Mouse (Mus musculus): ENCODE data around the gene Ppp3ca. TPM values are rescaled to one million over a fixed set of nuclear protein-coding genes. Genes with fewer than 3 reads are reported as not detected.

The Ppp3ca gene
- polyA plus RNA-seq, 1 experiment from 2014 or later, result 85.6 TPM

GRCm38 (mm10) chr3:136816319-136816718 is 146.4 kb downstream of the Ppp3ca start:
- 80% methylated on average over 3 of the region's 3 CpGs for WGBS
- H3K9ac ChIP-seq, result no peak overlapping the region

DNA sequence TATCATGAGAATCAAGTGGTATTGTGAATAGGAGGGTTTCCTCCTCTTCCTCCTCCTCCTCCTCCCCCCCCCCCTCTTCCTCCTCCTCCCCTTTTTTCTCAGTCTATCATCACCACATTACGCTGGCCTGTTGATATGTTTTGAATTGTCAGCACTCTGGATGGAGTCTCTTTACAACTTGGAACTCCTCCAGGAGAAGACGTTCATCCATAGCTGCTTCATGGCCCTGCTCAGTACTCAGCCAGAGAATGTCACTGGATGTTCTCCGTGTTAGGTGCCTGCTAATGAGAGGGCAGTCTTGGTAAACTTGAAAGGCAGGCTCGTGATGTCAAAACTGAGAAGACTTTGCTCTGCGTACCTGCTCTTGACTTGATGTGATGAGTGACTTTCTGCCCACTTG is 149.1 kb downstream of the Ppp3ca start:
- H3K9me3 ChIP-seq (replicated peaks), result 0 out of 2 replicates have a peak, but pooled peaks cover 2% of the 10 kb centered on the region
- peaks cover 17% of the 10 kb centered on the region for H3K4me1 ChIP-seq (replicated peaks)
- 50% methylated on average over 5 of the region's 5 CpGs for WGBS

More at GRCm38 (mm10) chr3:136816319-136816718, 146.4 kb downstream of the Ppp3ca start:
- H3K4me1 ChIP-seq (replicated peaks), result peaks cover 20% of the 10 kb centered on the region
- H3K4me2 ChIP-seq, result no peak overlapping the region
- no peak overlapping the region for H3K4me3 ChIP-seq
- no peaks in the 10 kb centered on the region for H3K9me3 ChIP-seq (replicated peaks)
- no peak for ATAC-seq (ENCODE audit: insufficient number of reproducible peaks, low FRiP score)
- no peaks in the 10 kb centered on the region for H3K36me3 ChIP-seq
- no peak overlapping the region for H3K27ac ChIP-seq (ENCODE audit: poor library complexity, severe bottlenecking)
- H3K27me3 ChIP-seq (replicated peaks), result no peaks in the 10 kb centered on the region

GRCm38 (mm10) chr3:136821039-136821438 is 151.1 kb downstream of the Ppp3ca start:
- no peaks in the 10 kb centered on the region for H3K27me3 ChIP-seq (replicated peaks)
- ATAC-seq (ENCODE audit: insufficient number of reproducible peaks, low FRiP score), result no peak
- no peak overlapping the region for H3K4me3 ChIP-seq
- no peak overlapping the region for H3K4me2 ChIP-seq
- no peak overlapping the region for H3K9ac ChIP-seq
- 77% methylated on average over 3 of the region's 3 CpGs for WGBS
- peaks cover 8% of the 10 kb centered on the region; the same call in 1 of the 2 replicates for H3K4me1 ChIP-seq (replicated peaks)
- H3K9me3 ChIP-seq (replicated peaks), result 0 out of 2 replicates have a peak, but pooled peaks cover 2% of the 10 kb centered on the region
- H3K27ac ChIP-seq (ENCODE audit: poor library complexity, severe bottlenecking), result no peak overlapping the region
- peaks cover 6% of the 10 kb centered on the region; the same call in 1 of the 2 replicates for H3K36me3 ChIP-seq

More for the DNA sequence above, 149.1 kb downstream of the Ppp3ca start:
- 0 out of 2 replicates have a peak, but pooled peaks have one; percentile 36 for ATAC-seq (ENCODE audit: insufficient number of reproducible peaks, low FRiP score)
- no peak overlapping the region for H3K9ac ChIP-seq
- H3K27me3 ChIP-seq (replicated peaks), result no peaks in the 10 kb centered on the region
- no peak overlapping the region for H3K27ac ChIP-seq (ENCODE audit: poor library complexity, severe bottlenecking)
- peaks cover 5% of the 10 kb centered on the region; the same call in 1 of the 2 replicates for H3K36me3 ChIP-seq
- H3K4me2 ChIP-seq, result no peak overlapping the region
- H3K4me3 ChIP-seq, result no peak overlapping the region

DNA sequence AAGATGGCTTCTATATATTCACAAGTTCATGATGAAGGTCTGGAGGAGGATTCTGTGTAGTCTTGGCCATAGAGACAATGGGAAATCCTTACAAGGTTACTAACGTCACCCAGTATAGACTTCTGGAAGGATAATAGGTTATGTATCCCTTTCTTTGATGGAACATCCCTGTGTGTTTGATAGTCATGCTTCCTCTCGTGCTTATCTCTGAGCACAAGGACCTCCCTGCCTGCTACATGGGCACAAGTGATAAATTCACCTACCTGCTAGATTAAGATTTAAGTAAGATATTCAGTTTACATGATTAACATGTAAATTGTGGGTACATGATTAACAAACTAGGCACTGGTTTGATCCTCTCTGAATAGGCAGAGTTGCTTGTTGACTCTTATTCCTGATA is 152.1 kb downstream of the Ppp3ca start:
- Histone ChIP-seq H3K4me3 (no peak overlapping the region), H3K36me3 (peaks cover 6% of the 10 kb centered on the region; the same call in 1 of the 2 replicates), H3K27me3 (replicated peaks) (no peaks in the 10 kb centered on the region), H3K9me3 (replicated peaks) (0 out of 2 replicates have a peak, but pooled peaks cover 2% of the 10 kb centered on the region), H3K9ac (no peak overlapping the region), H3K4me1 (replicated peaks) (peaks cover 5% of the 10 kb centered on the region; the same call in 1 of the 2 replicates), H3K4me2 (no peak overlapping the region), H3K27ac (ENCODE audit: poor library complexity, severe bottlenecking) (no peak overlapping the region)
- no peak for ATAC-seq (ENCODE audit: insufficient number of reproducible peaks, low FRiP score)
- 75% methylated on average over 2 of the region's 2 CpGs for WGBS

DNA sequence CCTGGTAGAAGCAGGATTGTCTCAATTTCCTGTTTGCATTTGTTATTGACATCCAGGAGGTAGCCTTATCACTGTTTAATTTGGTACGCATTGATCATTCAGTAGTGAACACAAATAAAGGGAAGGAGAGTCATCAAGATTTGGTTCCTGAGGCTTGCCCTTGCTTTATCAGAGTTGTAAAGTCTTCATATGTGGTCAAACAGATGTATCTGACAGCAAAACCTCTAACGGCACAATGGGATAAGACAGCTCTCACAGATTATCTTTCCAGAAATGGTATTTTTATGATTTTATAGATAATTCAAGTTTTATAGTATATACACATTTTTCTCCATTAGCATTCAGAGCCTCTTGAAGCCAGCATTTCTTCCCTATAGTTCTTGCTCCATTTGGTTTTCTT is 152.5 kb downstream of the Ppp3ca start:
- H3K4me2 ChIP-seq, result no peak overlapping the region
- ATAC-seq (ENCODE audit: insufficient number of reproducible peaks, low FRiP score), result no peak
- no peak overlapping the region for H3K27ac ChIP-seq (ENCODE audit: poor library complexity, severe bottlenecking)
- H3K9ac ChIP-seq, result no peak overlapping the region
- no peak overlapping the region for H3K4me3 ChIP-seq
- H3K4me1 ChIP-seq (replicated peaks), result peaks cover 5% of the 10 kb centered on the region; the same call in 1 of the 2 replicates
- 86% methylated on average over 2 of the region's 2 CpGs for WGBS
- 0 out of 2 replicates have a peak, but pooled peaks cover 2% of the 10 kb centered on the region for H3K9me3 ChIP-seq (replicated peaks)
- H3K27me3 ChIP-seq (replicated peaks), result no peaks in the 10 kb centered on the region
- H3K36me3 ChIP-seq, result peaks cover 6% of the 10 kb centered on the region; the same call in 1 of the 2 replicates

DNA sequence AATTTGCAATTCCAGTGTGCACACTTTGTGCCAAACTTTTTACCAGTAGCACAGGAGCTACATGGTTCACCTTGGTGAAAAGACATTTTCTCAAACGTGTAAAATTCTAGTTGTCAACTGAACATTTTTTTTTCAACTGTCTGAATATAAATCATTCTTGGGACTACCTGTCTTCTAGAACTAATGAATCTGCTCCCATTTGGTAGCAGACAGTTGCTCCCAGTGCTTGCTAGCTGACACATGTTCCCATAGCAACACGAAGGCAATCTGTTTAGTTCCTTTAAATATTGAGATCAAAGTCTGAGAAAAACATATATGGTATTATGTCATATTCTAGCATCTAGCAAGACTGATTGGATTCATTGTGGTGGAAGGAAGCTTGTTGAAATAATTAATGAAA is 158.5 kb downstream of the Ppp3ca start:
- H3K27ac ChIP-seq (ENCODE audit: poor library complexity, severe bottlenecking), result no peak overlapping the region
- WGBS, result 82% methylated on average over 2 of the region's 2 CpGs
- no peaks in the 10 kb centered on the region for H3K27me3 ChIP-seq (replicated peaks)
- no peak for ATAC-seq (ENCODE audit: insufficient number of reproducible peaks, low FRiP score)
- H3K9ac ChIP-seq, result no peak overlapping the region
- no peak overlapping the region for H3K4me2 ChIP-seq
- no peak overlapping the region for H3K4me3 ChIP-seq
- peaks cover 6% of the 10 kb centered on the region; the same call in 1 of the 2 replicates for H3K36me3 ChIP-seq
- 0 out of 2 replicates have a peak, but pooled peaks cover 2% of the 10 kb centered on the region for H3K9me3 ChIP-seq (replicated peaks)
- H3K4me1 ChIP-seq (replicated peaks), result peaks cover 8% of the 10 kb centered on the region; the same call in 1 of the 2 replicates

GRCm38 (mm10) chr3:136829109-136829508 is 159.2 kb downstream of the Ppp3ca start:
- Histone ChIP-seq H3K36me3 (no peaks in the 10 kb centered on the region), H3K27ac (ENCODE audit: poor library complexity, severe bottlenecking) (no peak overlapping the region), H3K27me3 (replicated peaks) (no peaks in the 10 kb centered on the region), H3K9me3 (replicated peaks) (no peaks in the 10 kb centered on the region), H3K4me3 (no peak overlapping the region), H3K9ac (no peak overlapping the region), H3K4me2 (no peak overlapping the region), H3K4me1 (replicated peaks) (peaks cover 15% of the 10 kb centered on the region)
- 87% methylated on average over 5 of the region's 5 CpGs for WGBS
- ATAC-seq (ENCODE audit: insufficient number of reproducible peaks, low FRiP score), result no peak

GRCm38 (mm10) chr3:136830687-136831220 is 160.8 kb downstream of the Ppp3ca start:
- WGBS, result 72% methylated on average over 12 of the region's 12 CpGs
- Histone ChIP-seq H3K9me3 (replicated peaks) (no peaks in the 10 kb centered on the region), H3K4me2 (no peak overlapping the region), H3K27me3 (replicated peaks) (no peaks in the 10 kb centered on the region), H3K4me3 (no peak overlapping the region), H3K4me1 (replicated peaks) (peaks cover 28% of the 10 kb centered on the region), H3K9ac (no peak overlapping the region), H3K27ac (ENCODE audit: poor library complexity, severe bottlenecking) (no peak overlapping the region), H3K36me3 (no peaks in the 10 kb centered on the region)
- ATAC-seq (ENCODE audit: insufficient number of reproducible peaks, low FRiP score), result no peak

DNA sequence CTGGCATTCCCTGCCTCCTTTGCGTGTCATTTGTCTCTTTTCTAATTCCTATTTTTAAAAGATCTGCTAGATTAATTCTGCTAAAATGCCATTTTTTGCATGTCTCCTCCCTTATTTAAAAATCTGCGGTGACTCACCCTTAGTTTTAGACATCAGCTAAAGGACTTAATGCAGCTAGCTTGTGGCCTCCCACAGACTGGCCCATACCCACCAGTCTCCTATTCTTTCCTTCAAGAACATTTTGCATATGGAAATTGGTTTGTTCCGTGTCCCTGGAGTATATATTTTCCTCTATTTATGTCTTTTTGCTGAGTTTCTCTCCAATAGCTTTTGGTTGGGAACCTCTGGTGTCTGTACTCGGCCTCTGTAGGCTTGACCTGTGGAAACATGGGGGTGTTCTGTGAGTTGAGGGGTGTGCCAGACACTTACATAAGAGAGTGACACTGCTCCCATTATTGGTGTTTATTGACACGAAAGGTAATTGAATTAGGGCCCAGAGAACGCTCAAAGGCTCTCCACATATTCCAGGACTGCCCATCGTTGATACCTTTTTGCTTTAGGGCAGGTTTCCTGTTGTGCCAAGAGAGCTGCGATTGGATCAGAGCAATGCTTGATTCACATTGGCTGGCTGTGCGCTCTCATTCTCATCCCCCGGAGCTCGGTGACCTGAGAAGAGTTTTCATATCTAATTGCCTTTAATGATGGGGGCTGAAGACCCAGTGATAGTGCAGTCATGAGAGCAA is 163.2 kb downstream of the Ppp3ca start:
- 56% methylated on average over 11 of the region's 11 CpGs for WGBS
- Histone ChIP-seq H3K36me3 (no peaks in the 10 kb centered on the region), H3K27ac (ENCODE audit: poor library complexity, severe bottlenecking) (no peak overlapping the region), H3K4me2 (peak overlapping the region; percentile 53), H3K4me3 (no peak overlapping the region), H3K4me1 (replicated peaks) (peaks cover 45% of the 10 kb centered on the region), H3K27me3 (replicated peaks) (no peaks in the 10 kb centered on the region), H3K9ac (no peak overlapping the region), H3K9me3 (replicated peaks) (no peaks in the 10 kb centered on the region)
- no peak for ATAC-seq (ENCODE audit: insufficient number of reproducible peaks, low FRiP score)

DNA sequence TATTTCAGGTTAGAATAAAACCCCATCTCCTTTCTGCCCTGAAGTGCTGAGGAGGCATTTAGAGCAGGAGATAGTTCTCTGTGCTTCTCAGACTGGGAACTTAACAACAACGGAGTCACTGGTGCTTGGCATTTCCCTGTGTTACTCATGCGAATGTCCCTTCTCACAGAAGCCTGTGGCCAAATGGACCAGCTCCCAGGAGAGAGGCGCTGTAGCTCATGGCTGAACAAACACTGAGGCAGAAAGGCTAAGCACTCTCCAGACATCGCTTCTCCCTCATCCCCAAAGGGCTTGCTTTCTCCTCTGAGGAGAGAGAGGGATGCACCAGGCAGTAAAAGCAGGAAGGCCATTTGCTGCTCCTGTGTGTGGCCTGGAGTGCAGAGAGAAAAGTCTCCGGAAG is 164.0 kb downstream of the Ppp3ca start:
- Histone ChIP-seq H3K9ac (peak overlapping the region; percentile 53), H3K9me3 (replicated peaks) (no peaks in the 10 kb centered on the region), H3K36me3 (no peaks in the 10 kb centered on the region), H3K27me3 (replicated peaks) (no peaks in the 10 kb centered on the region), H3K4me1 (replicated peaks) (peaks cover 45% of the 10 kb centered on the region), H3K27ac (ENCODE audit: poor library complexity, severe bottlenecking) (peak overlapping the region; percentile 65; the same call in 1 of the 2 replicates), H3K4me3 (peak overlapping the region; percentile 2; the same call in 1 of the 2 replicates), H3K4me2 (peak overlapping the region; percentile 53)
- ATAC-seq (ENCODE audit: insufficient number of reproducible peaks, low FRiP score), result no peak
- 10% methylated on average over 5 of the region's 5 CpGs for WGBS

DNA sequence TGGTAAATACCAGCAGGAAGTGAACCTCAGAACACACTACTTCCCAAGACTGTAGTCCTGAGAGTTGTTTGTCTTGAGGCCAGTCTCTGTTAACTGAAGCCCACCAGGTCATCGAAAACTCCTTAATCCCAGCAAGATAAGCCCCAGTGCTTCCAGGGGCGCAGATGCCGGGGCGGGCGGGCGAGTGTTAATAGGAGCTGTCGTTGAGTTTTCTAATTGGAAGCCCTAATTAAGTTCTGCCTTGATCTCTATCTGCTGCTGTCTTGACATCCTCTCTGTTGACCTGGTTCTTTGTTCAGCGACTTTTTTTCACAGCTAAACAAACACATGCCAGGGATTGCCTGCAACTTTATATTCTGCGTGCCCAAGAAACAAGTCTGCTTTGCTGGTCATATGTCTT is 165.9 kb downstream of the Ppp3ca start:
- Histone ChIP-seq H3K9me3 (replicated peaks) (no peaks in the 10 kb centered on the region), H3K4me1 (replicated peaks) (peaks cover 45% of the 10 kb centered on the region), H3K27ac (ENCODE audit: poor library complexity, severe bottlenecking) (peak overlapping the region; percentile 75), H3K9ac (peak overlapping the region; percentile 18; the same call in 1 of the 2 replicates), H3K36me3 (no peaks in the 10 kb centered on the region), H3K27me3 (replicated peaks) (no peaks in the 10 kb centered on the region), H3K4me3 (no peak overlapping the region), H3K4me2 (peak overlapping the region; percentile 51)
- 25% methylated on average over 9 of the region's 9 CpGs for WGBS
- no peak for ATAC-seq (ENCODE audit: insufficient number of reproducible peaks, low FRiP score)
